Mouse (Mus musculus) myocyte (in vitro differentiated cells): ENCODE results near the gene Rpp14. TPM values are rescaled to one million over a fixed set of nuclear protein-coding genes. Genes with fewer than 3 reads are reported as not detected.

Experiments used
- H3K27me3 ChIP-seq: one replicate; pipeline ENCODE4 v1.6.1; 2011; ENCODE audit not compliant: control insufficient read depth, insufficient read depth, insufficient read length
- H3K36me3 ChIP-seq: one replicate; pipeline ENCODE4 v1.6.1; 2011; ENCODE audit not compliant: control insufficient read depth, insufficient read depth
- H3K4me2 ChIP-seq: one replicate; pipeline ENCODE4 v1.6.1; 2011; ENCODE audit warnings: low read depth, control low read depth
- H3K4me3 ChIP-seq: one replicate; pipeline ENCODE4 v1.5.1; 2011; ENCODE audit warnings: mild to moderate bottlenecking, control low read depth, moderate library complexity
- H3K79me2 ChIP-seq: one replicate; pipeline ENCODE4 v1.6.1; 2011; ENCODE audit not compliant: control insufficient read depth, insufficient read depth
- H3ac ChIP-seq: one replicate; pipeline ENCODE4 v1.6.1; 2011; ENCODE audit not compliant: control insufficient read depth, insufficient read length
- CEBPB ChIP-seq: IDR thresholded peaks from 2 replicates; pipeline ENCODE4 v1.6.1; 2011; ENCODE audit warnings: mild to moderate bottlenecking, moderate library complexity; ENCODE audit not compliant: poor library complexity, insufficient read depth, severe bottlenecking
- E2F4 ChIP-seq: IDR thresholded peaks from one replicate; pipeline ENCODE4 v1.6.1; 2011; ENCODE audit warnings: mild to moderate bottlenecking, control low read depth, moderate library complexity; ENCODE audit not compliant: insufficient read depth
- MAX ChIP-seq: IDR thresholded peaks from one replicate; pipeline ENCODE4 v1.6.1; 2011; ENCODE audit warnings: low read depth, mild to moderate bottlenecking, control low read depth
- MYOD1 ChIP-seq, 3 experiments: IDR thresholded peaks; one replicate each; pipeline ENCODE4 v1.6.1; 2011; ENCODE audit warnings: control low read depth in 2 of 3, low read depth in 2 of 3, mild to moderate bottlenecking in 2 of 3, moderate library complexity in 1 of 3; ENCODE audit not compliant: insufficient read length in 2 of 3, control insufficient read depth in 1 of 3
- MYOG ChIP-seq, 3 experiments: IDR thresholded peaks; one replicate each; pipeline ENCODE4 v1.6.1; 2011; ENCODE audit warnings: control low read depth in 2 of 3, low read depth in 2 of 3, mild to moderate bottlenecking in 2 of 3; ENCODE audit not compliant: insufficient read length in 2 of 3, control insufficient read depth in 1 of 3, insufficient read depth in 1 of 3
- POLR2A ChIP-seq: IDR thresholded peaks from one replicate; pipeline ENCODE4 v1.6.1; 2011; ENCODE audit warnings: low read depth, mild to moderate bottlenecking, control low read depth, moderate library complexity; ENCODE audit not compliant: insufficient read length
- POLR2AphosphoS2 ChIP-seq: IDR thresholded peaks from one replicate; pipeline ENCODE4 v1.6.1; 2011; ENCODE audit warnings: low read depth, control low read depth; ENCODE audit not compliant: insufficient read length
- REST ChIP-seq: IDR thresholded peaks from one replicate; pipeline ENCODE4 v1.6.1; 2011; ENCODE audit warnings: mild to moderate bottlenecking, control low read depth, moderate library complexity; ENCODE audit not compliant: insufficient read depth, insufficient read length
- SRF ChIP-seq: IDR thresholded peaks from one replicate; pipeline ENCODE4 v1.6.1; 2011; ENCODE audit warnings: low read depth; ENCODE audit not compliant: control insufficient read depth, insufficient read length
- TCF12 ChIP-seq: IDR thresholded peaks from one replicate; pipeline ENCODE4 v1.6.1; 2011; ENCODE audit warnings: mild to moderate bottlenecking, control low read depth; ENCODE audit not compliant: poor library complexity, insufficient read depth, severe bottlenecking
- TCF3 ChIP-seq: IDR thresholded peaks from one replicate; pipeline ENCODE4 v1.6.1; 2011; ENCODE audit warnings: low read depth, control low read depth; ENCODE audit not compliant: insufficient read length
- USF1 ChIP-seq: IDR thresholded peaks from one replicate; pipeline ENCODE4 v1.6.1; 2011; ENCODE audit warnings: low read depth, mild to moderate bottlenecking, control low read depth, moderate library complexity
- polyA plus RNA-seq: library from polyadenylated mRNA; unstranded; fragments of >200 nt; fragmentation: generic; extraction: Trizol; gene quantifications from one replicate; pipeline ENCODE4 v1.2.1, GENCODE M21; 2012; ENCODE audit warnings: missing spikeins

Gene Rpp14
- polyA plus RNA-seq, 1 experiment, result 22.2 TPM

DNA sequence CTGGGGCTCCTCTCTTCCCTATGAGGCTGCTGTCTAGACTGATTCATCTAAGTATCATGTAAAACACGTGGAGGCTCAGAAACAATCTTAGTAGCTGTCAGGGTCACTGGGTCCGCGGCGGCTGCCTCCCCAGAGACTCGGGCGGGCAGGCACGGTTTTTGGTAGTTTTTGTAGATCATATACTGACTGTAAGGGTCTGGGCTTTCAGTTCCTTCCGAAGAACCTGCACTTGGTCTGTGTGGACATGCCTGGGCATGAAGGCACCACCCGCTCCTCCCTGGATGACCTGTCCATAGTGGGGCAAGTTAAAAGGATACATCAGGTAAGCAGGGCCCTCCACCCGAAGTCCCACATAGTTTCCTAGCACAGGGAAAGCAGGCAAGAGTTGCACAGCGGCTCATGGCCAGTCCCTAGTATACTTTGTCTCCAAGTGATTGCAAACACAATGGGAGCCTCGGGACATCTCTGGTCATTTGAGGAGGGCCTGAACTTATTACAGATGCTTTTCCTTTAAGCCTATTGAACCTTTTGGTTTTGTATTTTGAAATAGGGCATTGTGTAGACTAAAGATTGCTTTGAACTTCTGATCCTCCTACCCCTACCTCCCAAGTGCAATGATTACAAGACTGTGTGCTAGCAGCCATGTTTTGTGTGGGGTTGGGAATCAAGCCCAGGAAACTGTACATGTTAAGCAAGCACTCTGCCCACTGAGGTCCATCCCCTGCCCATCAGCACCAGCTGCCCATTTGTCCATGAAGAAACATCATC, 39.1 kb upstream of the Rpp14 start:
- Histone ChIP-seq H3K4me2 (no peak overlapping the region), H3K79me2 (no peaks in the 10 kb centered on the region), H3K36me3 (no peaks in the 10 kb centered on the region), H3ac (no peak overlapping the region), H3K27me3 (no peaks in the 10 kb centered on the region), H3K4me3 (no peak overlapping the region)
- TF ChIP-seq TCF3 (no peak), MAX (no peak), CEBPB (no peak), E2F4 (no peak), USF1 (no peak), TCF12 (no peak), SRF (no peak), POLR2A (no peak), POLR2AphosphoS2 (no peak), MYOD1 (IDR thresholded peaks at IDR 0.05; ENCODE audit: control insufficient read depth in 1 of 3, insufficient read length in 2 of 3, low read depth in 2 of 3) (no peak), MYOG (IDR thresholded peaks at IDR 0.05; ENCODE audit: control insufficient read depth in 1 of 3, insufficient read depth in 1 of 3, insufficient read length in 2 of 3, low read depth in 2 of 3) (no peak), REST (no peak)

DNA sequence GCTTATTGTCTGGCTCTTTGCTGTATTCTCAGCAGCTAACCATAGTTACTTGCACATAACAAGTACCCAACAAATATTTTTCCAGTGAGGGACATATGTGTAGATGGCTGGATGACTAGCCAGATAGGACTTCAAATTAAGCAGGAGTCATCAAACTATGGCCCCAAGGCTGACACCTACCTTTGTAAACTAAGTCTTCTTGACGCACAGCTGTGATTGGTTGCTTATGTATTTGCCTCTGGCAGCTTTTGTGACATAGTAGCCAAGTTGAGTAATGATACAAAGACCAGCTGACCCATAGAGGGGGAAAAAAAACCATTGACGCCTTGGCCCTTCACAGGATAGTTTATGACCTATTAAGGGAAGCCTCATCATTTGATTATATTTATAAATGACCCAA, 38.0 kb upstream of the Rpp14 start:
- TF ChIP-seq USF1, result no peak
- no peak for TF ChIP-seq SRF
- no peak for TF ChIP-seq MYOD1 (IDR thresholded peaks at IDR 0.05; ENCODE audit: control insufficient read depth in 1 of 3, insufficient read length in 2 of 3, low read depth in 2 of 3)
- TF ChIP-seq TCF3, result no peak
- no peak for TF ChIP-seq TCF12
- no peak for TF ChIP-seq REST
- no peak for TF ChIP-seq E2F4
- TF ChIP-seq CEBPB, result no peak
- TF ChIP-seq POLR2A, result no peak
- Histone ChIP-seq H3K79me2 (no peaks in the 10 kb centered on the region), H3ac (no peak overlapping the region), H3K4me2 (no peak overlapping the region), H3K27me3 (no peaks in the 10 kb centered on the region), H3K4me3 (no peak overlapping the region), H3K36me3 (no peaks in the 10 kb centered on the region)

- no peak for TF ChIP-seq SRF
- TF ChIP-seq CEBPB, result no peak
- no peak for TF ChIP-seq USF1
- no peak for TF ChIP-seq TCF12
- TF ChIP-seq POLR2AphosphoS2, result no peak
- TF ChIP-seq MYOD1 (IDR thresholded peaks at IDR 0.05; ENCODE audit: control insufficient read depth in 1 of 3, insufficient read length in 2 of 3, low read depth in 2 of 3), result no peak
- TF ChIP-seq E2F4, result no peak
- TF ChIP-seq MAX, result no peak
- TF ChIP-seq MYOG (IDR thresholded peaks at IDR 0.05; ENCODE audit: control insufficient read depth in 1 of 3, insufficient read depth in 1 of 3, insufficient read length in 2 of 3, low read depth in 2 of 3), result no peak
- TF ChIP-seq POLR2A, result no peak
- TF ChIP-seq TCF3, result no peak
- TF ChIP-seq REST, result no peak
- Histone ChIP-seq H3K4me2 (no peak overlapping the region), H3K79me2 (no peaks in the 10 kb centered on the region), H3ac (no peak overlapping the region), H3K27me3 (no peaks in the 10 kb centered on the region), H3K36me3 (no peaks in the 10 kb centered on the region), H3K4me3 (no peak overlapping the region)
Measured at GRCm38 (mm10) chr14:8042577-8042976, 37.6 kb upstream of the Rpp14 start.

DNA sequence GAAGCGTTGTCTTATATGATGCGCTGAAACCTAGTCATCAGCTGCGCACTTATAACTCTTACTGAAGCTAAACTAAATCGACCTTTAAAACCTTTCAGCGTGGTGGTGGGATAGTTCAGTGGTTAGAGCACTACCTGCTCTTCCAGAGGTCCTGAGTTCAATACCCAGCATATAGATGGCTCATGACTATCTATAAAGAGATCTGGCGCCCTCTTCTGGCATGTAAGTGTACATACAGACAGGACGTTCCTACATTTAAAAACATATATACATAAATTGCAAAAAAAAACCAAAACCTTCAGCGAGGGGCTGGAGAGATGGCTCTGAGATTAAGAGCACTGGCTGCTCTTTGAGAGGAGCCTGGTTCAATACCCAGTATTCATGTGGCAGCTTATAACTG, 35.8 kb upstream of the Rpp14 start:
- Histone ChIP-seq H3K4me2 (no peak overlapping the region), H3K4me3 (no peak overlapping the region), H3K79me2 (no peaks in the 10 kb centered on the region), H3K36me3 (no peaks in the 10 kb centered on the region), H3K27me3 (no peaks in the 10 kb centered on the region), H3ac (no peak overlapping the region)
- TF ChIP-seq TCF12 (no peak), USF1 (no peak), MAX (no peak), E2F4 (no peak), MYOD1 (IDR thresholded peaks at IDR 0.05; ENCODE audit: control insufficient read depth in 1 of 3, insufficient read length in 2 of 3, low read depth in 2 of 3) (no peak), REST (no peak), CEBPB (no peak), SRF (no peak), POLR2A (no peak), POLR2AphosphoS2 (no peak), TCF3 (no peak), MYOG (IDR thresholded peaks at IDR 0.05; ENCODE audit: control insufficient read depth in 1 of 3, insufficient read depth in 1 of 3, insufficient read length in 2 of 3, low read depth in 2 of 3) (no peak)
